Mouse (Mus musculus) gastrocnemius, postnatal 25 days (tissue): ENCODE measurements around the gene 2610318N02Rik. TPM values are rescaled to one million over a fixed set of nuclear protein-coding genes. Genes with fewer than 3 reads are reported as not detected.
"Not testable (repeated sequence)": the region's sequence is repeated elsewhere in the genome, so short reads cannot be mapped to it uniquely, and the experiment has no call there.

Experiments
- DNase-seq: peaks from one replicate; pipeline ENCODE4 v3.0.0; 2022
- long read RNA-seq, 2 experiments: library from polyadenylated mRNA; stranded (forward); transcript quantifications; one replicate each; pipeline ENCODE4 v2.0.0; 2021
- total RNA-seq, 2 experiments: library from RNA; stranded (reverse); gene quantifications; 1 replicate in 1 of 2; 2 replicates in 1 of 2; pipeline ENCODE4 v1.2.3; 2021

The 2610318N02Rik gene
- total RNA-seq = not detected
- long read RNA-seq, experiment 1, partial matches to known transcripts = 0 of 1 reads
- long read RNA-seq, experiment 1, other reads (novel, unspliced or antisense) = 0 of 1 reads
- long read RNA-seq, experiment 2 = 0 reads

GRCm38 (mm10) chr16:17124871-17125520 is at the start of gene 2610318N02Rik:
TSS of gene 2610318N02Rik (minus strand) at chr16:17125167.
- DNase-seq = peak; percentile 40

DNA sequence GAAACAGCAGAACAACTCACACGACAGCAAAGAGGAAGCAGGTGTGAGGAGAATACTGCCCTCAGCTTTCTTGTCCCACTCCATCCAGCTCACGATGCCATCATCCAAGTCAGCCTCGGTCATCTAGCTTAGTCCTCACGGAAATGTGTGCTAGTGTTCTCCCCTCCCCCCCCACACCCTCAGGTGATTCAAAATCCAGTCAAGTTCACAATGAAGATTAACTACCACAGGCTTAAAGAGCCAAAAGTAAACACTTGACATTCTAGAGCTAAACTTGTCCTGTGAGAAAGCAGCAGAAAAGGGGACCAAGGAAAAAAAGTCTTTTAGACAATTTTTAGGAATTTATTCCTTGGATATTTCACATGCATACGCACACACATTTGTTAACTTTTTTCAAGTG is 43.1 kb upstream of the 2610318N02Rik start:
- DNase-seq = no peak

- no peak for DNase-seq
Measured at GRCm38 (mm10) chr16:17167179-17167578, 42.2 kb upstream of the 2610318N02Rik start.

DNA sequence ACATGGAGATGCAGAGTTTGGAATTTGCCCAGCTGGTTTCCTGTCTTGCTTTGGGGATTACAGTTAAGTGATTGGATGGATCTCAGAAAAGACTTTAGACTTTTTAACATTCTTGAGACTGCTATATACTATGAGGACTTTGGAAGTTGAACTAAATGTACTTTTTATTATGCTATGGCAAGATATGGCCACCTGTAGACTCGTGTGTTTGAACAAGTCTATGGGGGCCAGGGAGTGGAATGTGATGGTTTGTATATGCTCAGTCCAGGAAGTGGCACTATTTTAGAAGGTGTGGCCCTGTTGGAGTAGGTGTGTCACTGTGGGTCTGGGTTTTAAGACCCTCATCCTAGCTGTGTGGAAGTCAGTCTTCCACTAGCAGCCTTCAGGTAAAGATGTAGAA is 40.5 kb upstream of the 2610318N02Rik start:
- not testable (repeated sequence) for DNase-seq

GRCm38 (mm10) chr16:17154346-17154745 is 29.4 kb upstream of the 2610318N02Rik start:
- no peak for DNase-seq

DNA sequence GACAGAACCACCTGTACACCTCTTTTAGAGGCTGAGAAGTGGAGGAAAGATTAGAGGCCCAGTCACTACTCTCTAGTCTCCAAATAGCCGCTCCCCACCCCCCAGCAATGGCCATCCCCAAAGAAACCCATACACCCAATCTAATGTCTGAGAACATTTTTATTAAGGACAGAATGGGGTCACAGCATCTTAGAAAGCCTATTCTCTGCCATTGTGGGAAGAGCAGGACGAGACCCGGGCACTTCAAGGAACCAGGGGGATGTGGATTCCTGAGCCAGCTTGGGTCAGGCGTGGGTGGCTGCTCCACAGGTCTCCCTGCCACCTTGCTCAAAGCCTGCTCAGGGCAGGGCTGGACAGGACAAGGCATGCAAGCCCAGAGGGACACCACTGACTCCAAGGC is 26.9 kb upstream of the 2610318N02Rik start:
- no peak for DNase-seq

- no peak for DNase-seq
Measured at GRCm38 (mm10) chr16:17150520-17151258, 25.7 kb upstream of the 2610318N02Rik start.

DNA sequence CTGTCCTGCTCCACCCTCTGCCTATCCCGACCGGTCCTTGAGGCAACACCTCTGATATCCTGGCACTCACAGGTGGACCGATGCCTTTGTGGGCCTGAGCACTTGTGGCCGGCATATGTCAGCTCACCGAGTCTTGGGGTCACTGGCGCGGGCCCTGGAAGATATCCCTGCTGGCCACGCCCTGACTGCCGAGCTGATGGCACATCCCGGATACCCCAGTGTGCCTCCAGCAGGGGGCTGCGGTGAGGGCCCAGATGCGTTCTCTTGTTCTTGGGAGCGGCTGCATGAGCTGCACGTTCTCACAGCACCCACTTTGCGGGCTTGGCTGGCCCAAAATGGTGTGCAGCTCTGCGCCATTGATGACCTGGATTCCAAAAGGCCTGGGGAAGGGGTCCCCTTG is 23.1 kb upstream of the 2610318N02Rik start:
- peak; percentile 18 for DNase-seq

DNA sequence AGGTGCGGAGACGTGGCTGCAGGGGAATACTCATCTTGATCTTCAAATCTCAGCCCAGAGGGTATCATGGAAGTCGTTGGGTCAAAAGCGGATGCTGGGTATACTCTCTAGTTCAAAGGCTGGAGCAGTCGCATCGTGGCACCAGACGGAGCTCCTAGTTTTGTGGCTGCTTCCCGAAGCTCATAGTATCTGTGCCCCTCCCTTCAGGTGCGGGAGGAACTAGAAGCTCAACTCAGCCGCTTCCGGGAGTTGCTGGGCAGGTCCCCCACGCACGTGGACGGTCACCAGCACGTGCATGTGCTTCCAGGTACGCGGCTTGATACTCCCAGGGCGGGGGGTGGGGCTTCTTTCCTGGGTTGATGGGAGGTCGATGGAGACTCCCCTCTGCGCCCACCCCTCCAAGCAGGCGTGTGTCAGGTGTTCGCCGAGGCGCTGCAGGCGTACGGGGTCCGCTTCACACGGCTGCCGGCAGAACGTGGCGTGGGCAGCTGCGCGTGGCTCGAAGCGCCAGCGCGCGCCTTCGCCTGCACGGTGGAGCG is 22.5 kb upstream of the 2610318N02Rik start:
- DNase-seq = no peak

DNA sequence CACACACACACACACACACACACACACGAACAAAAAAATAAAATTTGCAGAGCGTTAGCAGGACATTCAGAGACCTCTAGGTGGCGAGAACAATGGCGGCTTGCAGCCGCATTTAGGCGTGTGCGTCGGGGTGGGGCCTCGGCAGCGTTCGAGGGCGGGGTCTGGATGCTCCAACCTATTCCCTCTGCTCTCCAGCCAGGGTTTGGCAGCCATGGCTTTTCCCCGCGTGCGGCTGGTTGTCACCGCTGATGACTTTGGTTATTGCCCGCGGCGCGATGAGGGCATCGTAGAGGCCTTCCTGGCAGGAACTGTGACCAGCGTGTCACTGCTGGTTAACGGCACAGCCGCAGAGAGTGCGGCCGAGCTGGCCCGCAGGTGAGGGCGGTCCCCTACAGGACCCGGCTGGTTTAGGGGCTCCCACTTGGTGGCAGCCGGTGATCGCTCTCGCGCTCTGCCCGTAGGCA is 21.8 kb upstream of the 2610318N02Rik start, which contains the start of gene Ccdc116:
Gene Ccdc116, minus strand, starts transcription at position 458 of the 464 bp plus-strand sequence.
- DNase-seq = peak; percentile 68

DNA sequence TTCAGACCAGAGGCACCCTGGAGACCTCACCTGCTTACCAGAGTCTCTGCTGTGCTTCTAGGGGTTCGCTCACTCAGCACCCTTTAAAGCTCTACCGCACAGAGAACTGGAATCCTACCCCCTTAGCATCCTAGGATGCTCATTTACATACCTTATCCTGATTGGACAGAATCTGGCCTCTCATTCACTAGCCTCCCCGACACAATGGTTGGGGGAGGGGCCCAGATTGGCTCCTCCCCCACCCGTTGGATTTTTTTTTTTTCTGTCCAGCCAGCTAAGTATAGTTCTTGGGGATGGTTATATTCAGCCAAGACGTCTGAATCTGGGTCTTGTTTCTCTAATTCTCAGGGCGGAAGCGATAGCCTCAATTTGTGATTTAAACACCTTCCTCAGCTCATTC is 19.4 kb upstream of the 2610318N02Rik start, which contains the start of gene Ydjc:
Gene Ydjc, plus strand, starts transcription at position 283 of the 400 bp plus-strand sequence.
- DNase-seq = no peak

- no peak for DNase-seq
Measured at GRCm38 (mm10) chr16:17137355-17137754, 12.4 kb upstream of the 2610318N02Rik start.

DNA sequence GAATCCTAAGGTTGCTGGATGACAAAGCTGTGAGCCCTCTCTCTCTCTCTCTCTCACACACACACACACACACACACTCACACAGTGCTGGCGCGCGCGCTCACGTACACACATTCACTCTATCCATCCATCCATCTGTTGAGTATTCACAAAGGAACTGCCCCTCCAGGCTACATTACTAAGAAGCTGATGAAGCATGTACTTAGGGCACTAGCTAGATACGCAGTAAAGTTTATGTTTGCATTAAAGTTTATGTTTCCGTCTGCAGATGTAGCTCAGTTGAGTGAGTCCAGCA is 7.9 kb upstream of the 2610318N02Rik start:
- DNase-seq = no peak

- peak; percentile 96 for DNase-seq
Measured at GRCm38 (mm10) chr16:17132089-17132905, 7.3 kb upstream of the 2610318N02Rik start, which contains the start of gene Sdf2l1. TSS of gene Sdf2l1 (minus strand) at chr16:17132383.

GRCm38 (mm10) chr16:17131191-17132088 is 6.5 kb upstream of the 2610318N02Rik start:
- no peak for DNase-seq

GRCm38 (mm10) chr16:17127292-17127691 is 2.3 kb upstream of the 2610318N02Rik start:
- no peak for DNase-seq

- no peak for DNase-seq
Measured at GRCm38 (mm10) chr16:17124119-17124870, 672 bp downstream of the 2610318N02Rik start.

DNA sequence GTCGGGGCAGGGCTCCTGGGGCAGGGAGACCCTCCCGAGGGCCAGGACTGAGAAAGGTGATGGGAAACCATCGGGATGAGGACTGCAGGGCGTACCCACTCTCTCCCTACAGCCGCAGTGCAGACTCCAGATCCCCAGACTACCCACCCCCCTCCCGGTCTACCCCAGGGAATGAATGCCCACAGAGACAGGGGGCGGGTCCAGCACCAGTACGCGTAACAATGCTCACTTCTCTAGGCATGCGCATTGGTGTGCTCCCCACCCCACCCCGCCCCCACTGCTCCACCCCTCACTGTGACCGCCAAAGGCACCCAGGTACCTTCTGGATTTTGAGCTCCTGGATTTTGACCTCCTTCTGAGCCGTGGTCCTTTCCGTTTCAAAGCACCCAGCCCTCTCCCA is 3.4 kb downstream of the 2610318N02Rik start:
- DNase-seq = no peak

DNA sequence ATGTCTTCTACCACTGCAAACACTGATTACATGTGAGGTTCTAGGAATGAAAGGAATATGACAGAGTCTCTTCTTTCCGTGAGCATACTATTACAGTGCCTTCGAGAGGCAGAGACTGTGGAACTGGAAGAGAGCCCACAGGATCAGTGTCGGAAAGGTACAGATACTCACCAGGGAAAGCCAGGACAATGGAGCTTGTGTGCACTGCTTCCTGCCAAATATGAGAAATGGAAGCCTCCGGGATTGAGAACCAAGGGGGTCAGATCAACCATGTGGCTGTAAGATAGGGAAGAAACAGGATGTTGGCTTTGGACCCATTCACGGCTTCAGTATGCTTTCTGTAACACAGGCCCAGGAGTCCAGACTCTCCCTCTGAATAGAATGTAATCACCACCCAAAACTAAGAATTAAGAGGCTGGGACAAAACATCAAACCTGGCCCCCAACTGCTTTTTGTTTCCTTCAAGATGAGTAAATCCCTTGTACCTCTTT is 7.6 kb downstream of the 2610318N02Rik start:
- DNase-seq = no peak
